Mouse (Mus musculus) gastrocnemius, postnatal 10 days (tissue): ENCODE measurements at regions not wholly inside any gene's neighbourhood (a gene's known extent, or its start where the extent isn't known, plus 50 kb on each side); places are given as distances from the start of the nearest gene placed in this dataset.
"Not testable (repeated sequence)": the region's sequence is repeated elsewhere in the genome, so short reads cannot be mapped to it uniquely, and the experiment has no call there.

ENCODE experiments used
- DNase-seq: peaks from one replicate; pipeline ENCODE4 v3.0.0; 2021; ENCODE audit warnings: mixed read lengths

GRCm38 (mm10) chr11:91524019-91524418 is 53.3 kb downstream of the Kif2b start:
- DNase-seq, result no peak

- DNase-seq, result no peak
These were observed 98.1 kb downstream of the Kif2b start for GRCm38 (mm10) chr11:91479236-91479635.

GRCm38 (mm10) chr11:91463578-91464401 is 113.6 kb downstream of the Kif2b start:
- no peak for DNase-seq

- DNase-seq, result no peak
These were observed 115.4 kb downstream of the Kif2b start for GRCm38 (mm10) chr11:91461946-91462345.

- DNase-seq, result no peak
These were observed 135.0 kb downstream of the Kif2b start for GRCm38 (mm10) chr11:91442361-91442760.

- DNase-seq, result no peak
These were observed 145.2 kb downstream of the Kif2b start for GRCm38 (mm10) chr11:91432195-91432594.

GRCm38 (mm10) chr11:91426731-91427130 is 150.6 kb downstream of the Kif2b start:
- peak; percentile 4 for DNase-seq

GRCm38 (mm10) chr11:91387172-91387571 is 190.2 kb downstream of the Kif2b start:
- no peak for DNase-seq

GRCm38 (mm10) chr11:91357029-91357428 is 220.3 kb downstream of the Kif2b start:
- no peak for DNase-seq

GRCm38 (mm10) chr11:91342629-91343028 is 234.7 kb downstream of the Kif2b start:
- DNase-seq, result no peak

GRCm38 (mm10) chr11:91333056-91333455 is 244.3 kb downstream of the Kif2b start:
- DNase-seq, result no peak

GRCm38 (mm10) chr11:91327543-91327942 is 249.8 kb downstream of the Kif2b start:
- DNase-seq, result no peak

- no peak for DNase-seq
These were observed 267.1 kb downstream of the Kif2b start for GRCm38 (mm10) chr11:91310212-91310742.

GRCm38 (mm10) chr11:91289194-91290123 is 287.9 kb downstream of the Kif2b start:
- DNase-seq, result no peak

- no peak for DNase-seq
These were observed 291.0 kb downstream of the Kif2b start for GRCm38 (mm10) chr11:91286376-91286775.

GRCm38 (mm10) chr11:91262216-91262615 is 315.1 kb downstream of the Kif2b start:
- no peak for DNase-seq

GRCm38 (mm10) chr11:91242061-91242460 is 335.3 kb downstream of the Kif2b start:
- DNase-seq, result not testable (repeated sequence)

- no peak for DNase-seq
These were observed 361.2 kb downstream of the Kif2b start for GRCm38 (mm10) chr11:91216158-91216557.

GRCm38 (mm10) chr11:91213104-91213503 is 364.3 kb downstream of the Kif2b start:
- DNase-seq, result no peak

GRCm38 (mm10) chr11:91206470-91206869 is 370.9 kb downstream of the Kif2b start:
- DNase-seq, result no peak

GRCm38 (mm10) chr11:91204416-91204815 is 372.9 kb downstream of the Kif2b start:
- DNase-seq, result no peak

- DNase-seq, result no peak
These were observed 380.5 kb downstream of the Kif2b start for GRCm38 (mm10) chr11:91196841-91197240.

GRCm38 (mm10) chr11:91196351-91196750 is 381.0 kb downstream of the Kif2b start:
- no peak for DNase-seq
